Mouse (Mus musculus): ENCODE results near the gene Ttc30b.

GRCm38 (mm10) chr2:75974131-75974530 is 35.7 kb upstream of the Ttc30b start:
- TF ChIP-seq CTCF (IDR thresholded peaks at IDR 0.05) = no peak
- no peak for TF ChIP-seq EP300 (IDR thresholded peaks at IDR 0.05)

Data from lung, postnatal 0 days (tissue).